Mouse (Mus musculus): ENCODE measurements around the gene Hist1h2ba.

Hist1h2ba gene

DNA sequence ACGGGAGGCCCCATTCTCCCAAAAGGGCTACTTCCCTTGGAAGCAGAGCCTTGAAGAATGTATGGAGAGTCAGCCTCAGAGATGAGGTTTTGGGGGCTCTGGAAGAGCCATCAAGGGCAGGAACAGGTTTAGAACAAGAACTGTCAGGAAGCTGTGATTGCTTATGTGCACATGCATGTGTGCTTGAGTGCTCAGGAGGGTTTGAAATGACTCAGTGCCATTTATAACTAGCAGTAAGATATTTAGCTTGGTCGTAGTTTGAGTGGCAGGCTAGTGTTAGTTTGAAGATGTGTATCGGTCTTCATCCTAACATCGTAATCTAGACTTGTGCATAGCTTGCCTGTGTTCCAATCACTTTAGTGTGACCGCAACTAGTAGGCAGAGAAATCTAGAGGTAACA is 27.1 kb downstream of the Hist1h2ba start:
- no peak for DNase-seq (ENCODE audit: low spot score in 2 of 2)

DNA sequence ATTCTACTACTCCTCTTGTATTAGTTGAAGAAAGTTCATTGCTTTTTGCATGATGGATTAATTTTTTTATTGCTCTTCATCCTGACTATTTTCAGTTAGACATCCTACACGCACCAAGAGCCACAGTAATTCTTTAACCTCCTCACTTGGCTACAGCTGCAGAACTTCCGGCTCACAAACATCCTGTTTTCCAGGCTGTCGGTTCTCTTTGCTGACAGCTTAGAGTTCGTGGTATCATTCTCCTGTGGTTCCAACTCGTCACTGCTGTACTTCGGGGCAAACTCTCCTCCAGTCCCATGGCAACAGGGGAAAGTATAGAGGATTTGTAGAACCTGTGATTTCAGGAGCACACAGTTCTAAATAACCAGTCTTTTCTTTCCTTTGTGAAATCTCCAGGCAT is 35.7 kb downstream of the Hist1h2ba start:
- no peak for DNase-seq (ENCODE audit: low spot score in 2 of 2)

- no peak for DNase-seq (ENCODE audit: low spot score in 2 of 2)
These were observed 40.7 kb downstream of the Hist1h2ba start for GRCm38 (mm10) chr13:23893269-23893593.

DNA sequence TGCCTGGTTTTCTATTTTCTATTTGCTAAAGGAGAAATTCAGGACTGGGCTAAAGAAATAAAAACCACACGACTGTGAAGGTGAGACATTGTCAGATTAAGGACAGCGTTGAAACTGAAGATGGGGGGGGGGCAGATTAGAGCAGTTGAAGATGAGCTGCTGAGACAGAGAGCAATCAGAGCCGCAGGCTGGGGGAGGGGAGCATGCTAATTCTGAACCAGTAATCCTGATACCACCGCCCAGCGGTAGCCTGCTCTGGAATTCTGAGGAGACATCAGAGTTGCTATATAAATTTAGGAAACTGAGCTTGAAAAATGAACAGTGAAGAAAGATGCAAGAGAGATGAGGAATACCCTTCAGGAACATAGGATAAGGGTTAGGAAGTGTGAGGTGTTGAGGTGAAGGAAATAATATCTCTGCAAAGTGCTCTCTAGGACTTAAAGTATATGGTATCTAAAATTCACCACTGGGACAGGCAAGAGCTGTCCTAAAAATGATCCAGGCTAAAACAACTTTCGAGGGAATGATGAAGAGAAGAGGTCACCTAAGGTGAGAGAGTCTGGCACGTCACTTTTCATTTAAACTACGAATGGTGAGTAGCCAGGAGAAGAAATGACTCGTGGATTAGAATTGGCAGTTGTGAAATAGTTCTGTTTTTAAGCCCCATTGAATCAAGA is 41.2 kb downstream of the Hist1h2ba start:
- DNase-seq (ENCODE audit: low spot score in 2 of 2): no peak

GRCm38 (mm10) chr13:23889011-23889605 is 44.8 kb downstream of the Hist1h2ba start:
- DNase-seq (ENCODE audit: low spot score in 2 of 2): no peak

GRCm38 (mm10) chr13:23887026-23887725 is 46.8 kb downstream of the Hist1h2ba start:
- DNase-seq (ENCODE audit: low spot score in 2 of 2): no peak

GRCm38 (mm10) chr13:23885540-23885939 is 48.4 kb downstream of the Hist1h2ba start:
- DNase-seq (ENCODE audit: low spot score in 2 of 2): no peak

All from urinary bladder, postnatal 4 days (tissue).